Mouse (Mus musculus): ENCODE measurements at regions not wholly inside any gene's neighbourhood (a gene's known extent, or its start where the extent isn't known, plus 50 kb on each side); places are given as distances from the start of the nearest gene placed in this dataset.

DNA sequence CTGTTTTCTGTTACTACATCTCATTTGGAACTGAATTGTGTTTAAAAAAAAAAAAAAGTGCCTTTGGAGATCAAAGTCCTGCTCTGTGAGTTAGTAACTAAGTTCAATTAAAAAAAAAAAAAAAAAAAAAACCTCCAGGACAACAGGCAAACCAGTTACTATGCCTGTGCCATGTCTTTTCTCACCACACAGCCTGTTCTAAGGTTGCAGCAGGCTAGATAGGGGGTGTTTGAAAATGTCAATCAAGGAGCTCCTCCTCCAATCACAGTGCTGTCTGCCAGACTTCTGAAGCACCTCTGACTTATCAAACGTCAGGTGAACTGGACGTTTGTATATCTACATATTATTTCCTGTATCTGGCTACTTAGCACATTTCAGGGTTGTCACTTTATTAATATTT, 427.9 kb upstream of the Adamts16 start:
- TF ChIP-seq EP300 (IDR thresholded peaks at IDR 0.05) (no peak), CTCF (IDR thresholded peaks at IDR 0.05) (no peak)
